In genomic region chr15:45711109-45711508, GRCm38 (mm10) we compare ENCODE assay signal across 13 mouse cellular contexts.
DNase-seq lines count a peak whose midpoint lies in the region; ATAC-seq and TF ChIP-seq lines count a peak whose summit lies in the region.
"Had no signal": no experiment of that assay in that cellular context is flagged by ENCODE, and none has a peak within 500 bp of the region (broad histone marks: within the 10 kb centered on the region; RNA-seq: fewer than 3 reads in every experiment).

No protein-coding gene starts in this region.

- no peaks in the 10 kb centered on the region for H3K9me3 ChIP-seq in midbrain, embryonic 13.5 days
- no peaks in the 10 kb centered on the region for H3K9me3 ChIP-seq in midbrain, embryonic 15.5 days
- H3K9me3 ChIP-seq in forebrain, postnatal 0 days (ENCODE audit: low read length) = no peaks in the 10 kb centered on the region
- H3K9me3 ChIP-seq: embryonic facial prominence, embryonic 12.5 days; intestine, embryonic 15.5 days had no signal

- H3K27ac ChIP-seq in midbrain, embryonic 13.5 days = no peak overlapping the region
- H3K27ac ChIP-seq in midbrain, embryonic 15.5 days = no peak overlapping the region
- no peak overlapping the region for H3K27ac ChIP-seq in forebrain, postnatal 0 days (ENCODE audit: low read depth, low read length)
- H3K27ac ChIP-seq: embryonic facial prominence, embryonic 12.5 days; intestine, embryonic 15.5 days had no signal

- H3K27me3 ChIP-seq in midbrain, embryonic 13.5 days = no peaks in the 10 kb centered on the region
- no peaks in the 10 kb centered on the region for H3K27me3 ChIP-seq in midbrain, embryonic 15.5 days (replicated peaks)
- H3K27me3 ChIP-seq in forebrain, postnatal 0 days (ENCODE audit: insufficient read depth, low read length) = no peaks in the 10 kb centered on the region
- H3K27me3 ChIP-seq: embryonic facial prominence, embryonic 12.5 days; intestine, embryonic 15.5 days had no signal

- no peak overlapping the region for H3K4me2 ChIP-seq in midbrain, embryonic 13.5 days (replicated peaks)
- H3K4me2 ChIP-seq in midbrain, embryonic 15.5 days = no peak overlapping the region
- H3K4me2 ChIP-seq in forebrain, postnatal 0 days (ENCODE audit: low read depth) = no peak overlapping the region
- H3K4me2 ChIP-seq: embryonic facial prominence, embryonic 12.5 days; intestine, embryonic 15.5 days had no signal

- ATAC-seq in midbrain, embryonic 13.5 days = 0 out of 2 replicates have a peak, but pooled peaks have one; percentile 17
- ATAC-seq in midbrain, embryonic 15.5 days (replicated peaks) = no peak; the same call in 1 of the 2 replicates
- no peak; the same call in 1 of the 2 replicates for ATAC-seq in forebrain, postnatal 0 days
- no peak for ATAC-seq in frontal cortex, adult (ENCODE audit: low TSS enrichment)
- ATAC-seq: intestine, embryonic 15.5 days had no signal

- no peak overlapping the region for H3K4me3 ChIP-seq in midbrain, embryonic 13.5 days (replicated peaks)
- H3K4me3 ChIP-seq in midbrain, embryonic 15.5 days = no peak overlapping the region
- H3K4me3 ChIP-seq in forebrain, postnatal 0 days (ENCODE audit: low read depth, low read length) = no peak overlapping the region
- H3K4me3 ChIP-seq: embryonic facial prominence, embryonic 12.5 days; intestine, embryonic 15.5 days had no signal

- peak; percentile 25 to 61 for DNase-seq in cerebellum, postnatal 14 days
- peak; percentile 45 for DNase-seq in forebrain, postnatal 0 days
- peak; percentile 81 for DNase-seq in retina, embryonic 14.5 days (ENCODE audit: low spot score)
- no peak for DNase-seq in lung, postnatal 36 days
- DNase-seq: adrenal gland, adult 8-10 months; gastrocnemius, postnatal 36 days; kidney, postnatal 14 days; thymus, adult 18-20 months had no signal

- H3K9ac ChIP-seq in midbrain, embryonic 13.5 days (replicated peaks) = no peak overlapping the region
- H3K9ac ChIP-seq in midbrain, embryonic 15.5 days = no peak overlapping the region
- no peak overlapping the region for H3K9ac ChIP-seq in forebrain, postnatal 0 days
- H3K9ac ChIP-seq: embryonic facial prominence, embryonic 12.5 days; intestine, embryonic 15.5 days had no signal

- H3K36me3 ChIP-seq in midbrain, embryonic 13.5 days = no peaks in the 10 kb centered on the region
- H3K36me3 ChIP-seq in midbrain, embryonic 15.5 days (replicated peaks) = no peaks in the 10 kb centered on the region
- no peaks in the 10 kb centered on the region for H3K36me3 ChIP-seq in forebrain, postnatal 0 days (ENCODE audit: insufficient read depth)
- H3K36me3 ChIP-seq: embryonic facial prominence, embryonic 12.5 days; intestine, embryonic 15.5 days had no signal

- WGBS in midbrain, embryonic 13.5 days = 31% methylated on average over 2 of the region's 2 CpGs
- WGBS in midbrain, embryonic 15.5 days = 36% methylated on average over 2 of the region's 2 CpGs
- WGBS in forebrain, postnatal 0 days = 14% methylated on average over 2 of the region's 2 CpGs

- no peak for TF ChIP-seq CTCF in forebrain, postnatal 0 days (IDR thresholded peaks at IDR 0.05; ENCODE audit: low read depth)

- no peaks in the 10 kb centered on the region for H3K4me1 ChIP-seq in midbrain, embryonic 13.5 days (replicated peaks)
- no peaks in the 10 kb centered on the region for H3K4me1 ChIP-seq in midbrain, embryonic 15.5 days
- H3K4me1 ChIP-seq in forebrain, postnatal 0 days (ENCODE audit: insufficient read depth) = no peaks in the 10 kb centered on the region
- H3K4me1 ChIP-seq: embryonic facial prominence, embryonic 12.5 days; intestine, embryonic 15.5 days had no signal
